Mouse (Mus musculus) midbrain, postnatal 0 days (tissue): Measurements from ENCODE around the gene Neu1. TPM values are rescaled to one million over a fixed set of nuclear protein-coding genes. Genes with fewer than 3 reads are reported as not detected.
"Not testable (repeated sequence)": the region's sequence is repeated elsewhere in the genome, so short reads cannot be mapped to it uniquely, and the experiment has no call there.

Source experiments
- ATAC-seq: fragments of 200-750 bp; cut with Nextera tagmentation; 2 replicates; pipeline ENCODE4 v1.8.0; 2017; ENCODE audit warnings: moderate number of reproducible peaks, mild to moderate bottlenecking, moderate TSS enrichment, moderate library complexity; ENCODE audit not compliant: low FRiP score
- DNase-seq: peaks from one replicate; pipeline ENCODE4 v3.0.0-alpha.2; 2015; ENCODE audit warnings: low spot score
- H3K27ac ChIP-seq: fragments of 300-500 bp; sonication (generic); 2 replicates; pipeline ENCODE4 v1.5.1; 2014; ENCODE audit warnings: low read depth, mild to moderate bottlenecking, low read length, mixed read lengths
- H3K27me3 ChIP-seq: fragments of 300-500 bp; sonication (generic); 2 replicates; pipeline ENCODE4 v1.6.1; 2014; ENCODE audit warnings: low read length, control low read depth, mixed read lengths; ENCODE audit not compliant: insufficient read depth
- H3K36me3 ChIP-seq: fragments of 300-500 bp; sonication (generic); 2 replicates; pipeline ENCODE4 v1.6.1; 2014; ENCODE audit warnings: low read length, control low read depth, mixed read lengths; ENCODE audit not compliant: insufficient read depth
- H3K4me1 ChIP-seq: fragments of 300-500 bp; sonication (generic); 2 replicates; pipeline ENCODE4 v1.6.1; 2014; ENCODE audit warnings: mild to moderate bottlenecking, control low read depth, antibody characterized with exemption, low read length, mixed read lengths; ENCODE audit not compliant: insufficient read depth
- H3K4me2 ChIP-seq: fragments of 300-500 bp; sonication (generic); 2 replicates; pipeline ENCODE4 v1.6.1; 2014; ENCODE audit warnings: low read depth, mild to moderate bottlenecking, low read length, mixed read lengths; ENCODE audit not compliant: poor library complexity, severe bottlenecking
- H3K4me3 ChIP-seq: fragments of 300-500 bp; sonication (generic); 2 replicates; pipeline ENCODE4 v1.5.1; 2014; ENCODE audit warnings: low read depth, mild to moderate bottlenecking, low read length, moderate library complexity
- H3K9ac ChIP-seq: fragments of 300-500 bp; sonication (generic); replicated peaks from 2 replicates; pipeline ENCODE4 v1.6.1; 2014; ENCODE audit warnings: mild to moderate bottlenecking, low read length, moderate library complexity, mixed read lengths; ENCODE audit not compliant: poor library complexity, severe bottlenecking
- H3K9me3 ChIP-seq: fragments of 300-500 bp; sonication (generic); 2 replicates; pipeline ENCODE4 v1.6.1; 2016; ENCODE audit warnings: low read length, control low read depth
- CTCF ChIP-seq: IDR thresholded peaks from 2 replicates; pipeline ENCODE4 v1.5.1; 2016; ENCODE audit warnings: antibody characterized with exemption, mild to moderate bottlenecking
- WGBS: fragments of 180-500 bp; shearing (Covaris S2); extraction: QIAGEN DNeasy Blood & Tissue Kit; methylation state at CpG from one replicate; pipeline ENCODE4 v1.1.7; 2014; 5-methylcytosine and 5-hydroxymethylcytosine counted together
- polyA plus RNA-seq: library from polyadenylated mRNA; unstranded; fragments of >200 nt; fragmentation: Nextera tagmentation; extraction: Ambion mirVana; gene quantifications from 2 replicates; pipeline ENCODE4 v1.2.1, GENCODE M21; 2015
- total RNA-seq: library from RNA; depleted of rRNA; stranded (reverse); fragments of >200 nt; gene quantifications from 2 replicates; pipeline ENCODE4 v1.2.3, GENCODE M21; 2014

Gene Neu1
- total and polyA plus RNA-seq, 2 experiments from 2014 or later = 42.7 to 96.3 TPM

- peak overlapping the region; percentile 64; the same call in 1 of the 2 replicates for H3K4me2 ChIP-seq
- not testable (repeated sequence) for H3K9me3 ChIP-seq, H3K27ac ChIP-seq, H3K9ac ChIP-seq, H3K36me3 ChIP-seq, ATAC-seq, H3K4me1 ChIP-seq, DNase-seq
- H3K4me3 ChIP-seq = peak overlapping the region; percentile 37
- H3K27me3 ChIP-seq = peaks cover 18% of the 10 kb centered on the region
- WGBS = under 1% methylated on average over 14 of the region's 43 CpGs
These were observed 40.6 kb downstream of the Neu1 start for GRCm38 (mm10) chr17:34971694-34972068.

GRCm38 (mm10) chr17:34972069-34972749, 41.2 kb downstream of the Neu1 start, which contains the start of the genes Hspa1a and Hspa1l:
Gene Hspa1a, minus strand, starts transcription at chr17:34972156.
Gene Hspa1l, plus strand, starts transcription at chr17:34972703.
- under 1% methylated on average over 25 of the region's 33 CpGs for WGBS
- Histone ChIP-seq H3K27me3 (peaks cover 18% of the 10 kb centered on the region), H3K4me3 (peak within 1 kb of the TSS; percentile 37), H3K27ac (0 out of 2 replicates have a peak within 1 kb of the TSS, but pooled peaks have one; percentile 26), H3K4me2 (peak within 1 kb of the TSS; percentile 64)
- H3K9ac ChIP-seq, H3K36me3 ChIP-seq, H3K9me3 ChIP-seq, H3K4me1 ChIP-seq: not testable (repeated sequence)
- DNase-seq = peak; percentile 78
- ATAC-seq = peak; percentile 93

- WGBS = 81% methylated on average over 3 of the region's 3 CpGs
- no peak overlapping the region for H3K4me3 ChIP-seq
- no peak for ATAC-seq
- H3K4me2 ChIP-seq = no peak overlapping the region
- no peaks in the 10 kb centered on the region for H3K36me3 ChIP-seq
- no peak overlapping the region for H3K9ac ChIP-seq
- H3K9me3 ChIP-seq = no peaks in the 10 kb centered on the region
- peaks cover 4% of the 10 kb centered on the region; the same call in 1 of the 2 replicates for H3K4me1 ChIP-seq
- H3K27me3 ChIP-seq = no peaks in the 10 kb centered on the region
- DNase-seq = no peak
- no peak for TF ChIP-seq CTCF
- H3K27ac ChIP-seq = no peak overlapping the region
These were observed 44.8 kb downstream of the Neu1 start for GRCm38 (mm10) chr17:34975581-34976492.

- Histone ChIP-seq H3K9me3 (no peaks in the 10 kb centered on the region), H3K4me3 (no peak overlapping the region), H3K4me2 (no peak overlapping the region), H3K27ac (no peak overlapping the region), H3K9ac (no peak overlapping the region), H3K4me1 (peaks cover 4% of the 10 kb centered on the region; the same call in 1 of the 2 replicates), H3K27me3 (no peaks in the 10 kb centered on the region), H3K36me3 (no peaks in the 10 kb centered on the region)
- DNase-seq (no peak), ATAC-seq (no peak)
- 96% methylated on average over 20 of the region's 20 CpGs for WGBS
- TF ChIP-seq CTCF = no peak
These were observed 45.9 kb downstream of the Neu1 start for GRCm38 (mm10) chr17:34977000-34977399.

- ATAC-seq (no peak), DNase-seq (no peak)
- Histone ChIP-seq H3K9me3 (no peaks in the 10 kb centered on the region), H3K27ac (no peak overlapping the region), H3K9ac (no peak overlapping the region), H3K27me3 (no peaks in the 10 kb centered on the region), H3K4me2 (no peak overlapping the region), H3K4me3 (no peak overlapping the region), H3K4me1 (no peaks in the 10 kb centered on the region; the same call in 1 of the 2 replicates), H3K36me3 (no peaks in the 10 kb centered on the region)
- TF ChIP-seq CTCF = no peak
- WGBS = 90% methylated on average over 27 of the region's 27 CpGs
These were observed 47.2 kb downstream of the Neu1 start for GRCm38 (mm10) chr17:34978239-34978638.

GRCm38 (mm10) chr17:34979631-34980030, 48.6 kb downstream of the Neu1 start:
- TF ChIP-seq CTCF = no peak
- Histone ChIP-seq H3K4me1 (no peaks in the 10 kb centered on the region; the same call in 1 of the 2 replicates), H3K4me3 (no peak overlapping the region), H3K9ac (no peak overlapping the region), H3K9me3 (no peaks in the 10 kb centered on the region), H3K36me3 (no peaks in the 10 kb centered on the region), H3K27me3 (no peaks in the 10 kb centered on the region), H3K27ac (no peak overlapping the region), H3K4me2 (no peak overlapping the region)
- no peak for ATAC-seq
- no peak for DNase-seq
- 94% methylated on average over 4 of the region's 4 CpGs for WGBS
